Mouse (Mus musculus) gonadal fat pad, adult 2 months (tissue): ENCODE data around the gene Cdc20b. TPM values are rescaled to one million over a fixed set of nuclear protein-coding genes. Genes with fewer than 3 reads are reported as not detected.

Experiments used
- DNase-seq: peaks from one replicate; pipeline ENCODE4 v3.0.0-alpha.2; 2012; ENCODE audit warnings: low read depth
- polyA plus RNA-seq: library from polyadenylated mRNA; depleted of rRNA; stranded (reverse); fragments of >200 nt; gene quantifications from 2 replicates; pipeline ENCODE4 v1.2.3, GENCODE M21; 2012; rRNA removed

Gene Cdc20b
- polyA plus RNA-seq, 1 experiment, result not detected

DNA sequence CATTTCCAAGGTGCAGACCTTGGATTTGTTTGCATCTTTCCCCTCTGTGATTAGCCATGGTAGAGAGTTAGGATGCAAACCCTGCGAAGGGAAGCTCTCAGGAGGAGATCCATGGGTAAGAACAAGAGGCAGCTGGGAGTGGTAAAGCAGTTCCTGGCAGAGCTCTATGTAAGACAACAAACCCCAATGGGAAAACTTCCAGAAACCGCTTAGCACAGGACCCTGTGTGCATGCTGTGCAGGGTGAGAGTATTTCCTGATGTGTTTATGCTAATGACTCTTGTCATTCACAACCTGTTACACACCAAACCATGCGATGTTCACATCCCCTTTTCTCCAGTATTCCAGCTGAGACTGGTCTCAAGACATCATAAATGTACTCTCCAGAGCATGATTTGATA is 62.1 kb downstream of the Cdc20b start:
- no peak for DNase-seq

DNA sequence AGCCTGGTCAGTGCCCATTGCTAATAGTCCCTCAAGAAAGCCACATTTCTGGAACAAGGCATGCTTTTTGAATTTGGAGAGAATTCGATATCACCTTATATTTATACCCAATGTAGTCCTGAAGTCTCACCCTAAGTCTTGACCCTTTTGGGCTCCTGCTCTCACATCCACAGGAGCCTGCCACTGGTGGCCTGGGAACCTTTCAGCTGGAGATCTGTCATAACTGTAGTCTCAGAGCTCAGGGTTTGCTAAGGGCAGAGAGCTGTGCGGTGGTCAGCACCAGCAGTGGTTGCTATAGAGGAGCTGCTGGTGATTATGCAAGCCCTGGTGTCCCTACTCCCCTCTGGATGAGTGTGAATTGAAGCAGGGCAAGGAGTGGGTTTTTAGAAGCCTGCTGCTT is 63.5 kb downstream of the Cdc20b start:
- no peak for DNase-seq

DNA sequence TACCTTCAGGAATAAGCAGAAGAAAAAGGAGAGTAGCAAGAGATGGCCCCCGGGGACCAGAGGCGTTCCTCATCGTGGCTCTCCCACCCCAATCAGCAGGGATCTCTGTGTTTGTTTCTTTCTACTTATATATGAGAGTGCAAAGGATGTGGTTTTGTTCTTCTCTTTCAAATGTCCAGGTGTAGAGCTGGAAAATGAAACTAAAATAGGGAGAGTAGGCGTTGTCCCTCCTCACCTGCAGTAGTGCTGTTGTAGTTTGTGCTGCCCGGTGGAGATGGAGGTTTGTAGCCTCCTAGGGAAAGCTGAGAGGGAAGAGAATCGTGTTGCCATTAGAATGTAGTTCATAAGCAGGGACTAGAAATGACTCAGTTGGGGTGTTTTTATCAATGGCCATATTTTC is 66.0 kb downstream of the Cdc20b start, which contains the start of gene Gzma:
TSS of gene Gzma (minus strand) at position 103 of the 400 bp plus-strand sequence.
- no peak for DNase-seq

DNA sequence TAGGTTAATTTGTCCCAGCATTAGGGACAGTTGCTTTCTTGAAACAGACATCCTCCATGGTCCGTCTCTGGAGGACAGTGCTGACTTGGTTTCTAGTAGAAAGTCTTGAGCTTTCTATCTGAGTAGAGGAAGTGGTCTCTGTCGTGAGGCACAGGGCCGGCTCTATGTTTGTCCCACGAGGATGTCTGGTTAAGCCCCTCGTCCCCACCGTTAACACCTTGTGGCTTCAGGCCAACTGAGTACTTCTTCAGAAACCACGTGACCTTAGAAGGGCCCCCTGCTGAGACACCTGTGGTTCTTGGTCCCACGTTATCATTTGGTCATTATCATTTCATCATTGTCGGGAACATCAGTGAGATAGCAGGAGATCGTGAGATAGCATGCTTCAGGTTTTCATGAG is 66.9 kb downstream of the Cdc20b start:
- DNase-seq, result no peak

DNA sequence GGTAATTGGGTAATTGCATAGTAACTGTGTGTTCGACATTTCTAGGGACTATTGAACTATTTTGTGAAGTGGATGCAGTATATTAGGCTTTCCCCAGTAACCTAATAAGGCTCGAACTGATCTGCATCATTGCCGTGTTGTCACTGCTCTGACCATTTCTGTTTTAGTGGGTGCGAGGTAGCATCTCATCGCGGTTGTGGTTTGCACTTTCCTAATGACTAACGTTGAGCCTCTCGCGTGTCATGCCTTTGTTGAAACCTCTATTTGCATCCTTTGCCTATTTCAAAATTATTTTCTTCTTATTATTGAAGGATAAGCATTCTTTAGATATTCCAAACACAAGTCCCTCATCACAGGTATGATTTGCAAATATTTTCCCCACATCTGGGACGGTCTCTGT is 69.8 kb downstream of the Cdc20b start:
- DNase-seq, result no peak

DNA sequence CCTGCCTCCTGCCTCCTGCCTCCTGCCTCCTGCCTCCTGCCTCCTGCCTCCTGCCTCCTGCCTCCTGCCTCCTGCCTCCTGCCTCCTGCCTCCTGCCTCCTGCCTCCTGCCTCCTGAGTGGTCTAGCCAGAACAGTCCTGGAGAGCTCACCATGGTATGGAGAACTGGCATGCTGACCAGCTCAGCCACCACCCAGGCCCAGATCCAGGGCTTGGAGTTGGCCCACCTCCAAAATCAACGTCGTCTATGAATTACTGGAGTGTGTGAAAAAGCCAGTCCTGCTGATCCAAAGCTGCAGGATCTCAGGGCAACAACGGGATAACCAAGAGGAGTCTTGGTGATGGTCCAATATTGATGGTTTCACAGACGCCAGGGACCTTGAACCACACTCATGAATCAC is 84.1 kb downstream of the Cdc20b start:
- DNase-seq, result no peak

DNA sequence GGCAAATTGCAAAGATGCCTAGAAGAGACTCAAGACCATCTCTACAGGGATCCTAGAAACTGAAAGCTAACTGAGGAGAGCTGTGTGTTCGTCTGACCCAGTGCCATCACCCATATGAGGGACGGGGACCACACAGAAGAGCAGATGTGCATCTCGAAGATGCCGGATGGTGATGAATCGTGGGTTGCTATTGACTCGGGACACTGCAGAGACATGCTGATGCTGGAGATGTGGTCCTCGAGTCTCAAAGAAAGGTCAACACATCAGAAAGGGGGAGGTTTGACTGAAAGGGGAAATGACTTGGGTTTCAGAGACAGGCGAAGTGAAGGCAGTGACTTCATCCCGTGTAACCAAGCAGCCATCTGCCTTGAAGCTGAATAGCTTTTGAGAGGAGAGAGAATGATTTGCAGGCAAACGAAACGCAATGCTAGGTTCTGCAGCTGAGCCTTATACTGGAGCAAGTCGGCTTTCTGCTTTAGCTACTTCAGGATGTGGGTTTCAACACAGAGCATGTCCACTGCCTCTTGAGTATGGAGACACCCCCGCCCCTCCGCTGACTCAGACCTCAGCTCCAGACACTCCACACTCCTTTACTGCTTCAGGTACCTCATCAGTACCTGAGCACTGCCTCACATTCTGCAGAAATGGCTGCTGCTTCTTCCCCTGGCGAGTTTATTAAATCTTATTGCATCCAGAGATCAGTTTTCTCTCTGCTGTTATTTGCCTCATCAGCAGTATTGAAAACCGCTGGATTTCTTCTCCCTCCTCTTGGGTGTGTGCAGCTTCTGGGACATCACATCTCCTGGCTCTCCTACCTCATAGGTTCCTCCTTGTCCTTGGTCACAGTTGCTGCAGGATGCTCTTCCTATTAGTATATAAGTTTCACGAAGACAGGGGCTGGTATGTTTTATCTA is 85.7 kb downstream of the Cdc20b start:
- DNase-seq, result no peak

DNA sequence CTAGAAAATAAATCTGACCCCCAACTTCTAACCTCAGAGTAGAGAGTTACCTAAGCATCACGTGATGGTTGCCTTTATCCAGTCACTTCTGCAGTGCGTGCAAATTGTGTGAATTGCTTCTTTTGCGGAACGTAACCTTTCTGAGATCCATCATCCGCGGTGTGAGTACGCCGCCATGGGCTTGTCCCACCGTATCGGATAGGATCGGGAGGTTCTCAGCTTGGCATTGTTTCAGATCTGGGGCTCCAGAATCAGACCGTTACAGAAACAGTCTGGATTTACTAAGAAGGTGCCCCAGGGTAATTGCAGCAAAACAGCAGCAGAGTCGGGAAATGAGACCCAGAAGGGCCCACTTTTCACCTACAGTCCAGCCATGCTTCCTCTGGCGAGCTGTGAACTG is 86.4 kb downstream of the Cdc20b start:
- DNase-seq, result no peak

DNA sequence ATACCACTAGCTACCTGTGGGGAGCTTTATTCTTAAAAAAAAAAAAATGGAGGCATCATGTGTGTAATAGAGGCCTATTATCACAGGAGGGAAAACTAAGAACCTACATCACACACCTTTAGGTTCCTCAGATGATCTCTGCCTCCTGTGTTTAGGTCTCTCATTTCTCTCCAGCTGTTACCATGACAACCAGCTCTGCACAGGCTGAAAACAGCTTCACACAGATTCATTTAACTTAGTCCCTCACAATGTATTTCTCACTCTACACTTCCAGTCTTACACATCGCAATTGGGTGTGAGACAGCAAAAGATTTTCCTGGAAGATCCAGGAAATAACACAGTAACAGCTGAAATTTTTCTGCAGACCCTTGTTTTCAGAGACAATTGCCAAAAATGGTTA is 95.1 kb downstream of the Cdc20b start:
- no peak for DNase-seq

DNA sequence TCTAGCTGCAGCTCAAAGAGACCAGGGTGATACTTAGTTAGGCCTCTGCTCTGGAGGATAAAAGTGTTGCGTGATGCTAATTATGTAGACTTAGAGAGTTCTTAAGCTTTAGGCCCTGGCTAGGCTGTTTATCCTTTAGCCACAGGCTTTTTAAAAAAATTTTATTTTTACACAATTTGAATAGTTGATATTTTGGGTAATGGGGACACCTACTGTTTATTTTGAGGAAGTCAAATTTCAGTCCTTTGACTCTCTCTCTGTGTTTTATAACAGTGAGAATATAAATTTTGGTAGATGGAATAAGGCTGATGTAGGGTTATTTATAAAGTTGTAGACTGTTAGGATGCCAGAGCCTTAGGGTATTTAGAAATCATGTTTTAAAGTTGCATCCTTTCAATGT is 104.7 kb downstream of the Cdc20b start:
- no peak for DNase-seq

Other genes with a start within 250 kb of the Cdc20b start
- 36.5 and 41.1 TPM in 2 replicates for gene Plpp1, start 234.3 kb upstream of the Cdc20b start, polyA plus RNA-seq
- 11.0 and 11.4 TPM in 2 replicates for gene Mtrex, start 107.7 kb upstream of the Cdc20b start, polyA plus RNA-seq
- gene Dhx29, start 107.7 kb upstream of the Cdc20b start, polyA plus RNA-seq, result 6.7 and 6.9 TPM in 2 replicates
- gene Ccno, start 47.3 kb upstream of the Cdc20b start, polyA plus RNA-seq, result 60.3 and 104 TPM in 2 replicates
- 0.51 and 0.86 TPM in 2 replicates for gene Mcidas, start 41.3 kb upstream of the Cdc20b start, polyA plus RNA-seq
- 18.8 and 21.8 TPM in 2 replicates for gene Gpx8, start 11.3 kb downstream of the Cdc20b start, polyA plus RNA-seq
- gene Gzma, start 65.9 kb downstream of the Cdc20b start, polyA plus RNA-seq, result 0.95 and 1.0 TPM in 2 replicates
- 3.8 and 4.1 TPM in 2 replicates for gene Esm1, start 174.5 kb downstream of the Cdc20b start, polyA plus RNA-seq
- gene Gzmk, start 190.8 kb downstream of the Cdc20b start, polyA plus RNA-seq, result not detected in 2 replicates